Mouse (Mus musculus): ENCODE measurements at regions not wholly inside any gene's neighbourhood (a gene's known extent, or its start where the extent isn't known, plus 50 kb on each side); places are given as distances from the start of the nearest gene placed in this dataset.
A peak's percentile ranks its signal among the peaks of the same experiment; 100 is the strongest.

- no peak for DNase-seq (ENCODE audit: low spot score in 2 of 2)
Observed at GRCm38 (mm10) chr15:95714408-95714807, 58.6 kb upstream of the Dbx2 start.

- no peak for DNase-seq (ENCODE audit: low spot score in 2 of 2)
Observed at GRCm38 (mm10) chr15:95715941-95716340, 60.2 kb upstream of the Dbx2 start.

- DNase-seq (ENCODE audit: low spot score in 2 of 2): no peak
Observed at GRCm38 (mm10) chr15:95723699-95724098, 66.9 kb upstream of the Ano6 start.

GRCm38 (mm10) chr15:95725866-95726265 is 64.8 kb upstream of the Ano6 start:
- peak; percentile 61 to 66 for DNase-seq (ENCODE audit: low spot score in 2 of 2)

GRCm38 (mm10) chr15:95726516-95726915 is 64.1 kb upstream of the Ano6 start:
- no peak for DNase-seq (ENCODE audit: low spot score in 2 of 2)

- no peak for DNase-seq (ENCODE audit: low spot score in 2 of 2)
Observed at GRCm38 (mm10) chr15:95735746-95736145, 54.9 kb upstream of the Ano6 start.
